Comparison of ENCODE assay signal across 9 mouse cellular contexts in the genomic region with DNA sequence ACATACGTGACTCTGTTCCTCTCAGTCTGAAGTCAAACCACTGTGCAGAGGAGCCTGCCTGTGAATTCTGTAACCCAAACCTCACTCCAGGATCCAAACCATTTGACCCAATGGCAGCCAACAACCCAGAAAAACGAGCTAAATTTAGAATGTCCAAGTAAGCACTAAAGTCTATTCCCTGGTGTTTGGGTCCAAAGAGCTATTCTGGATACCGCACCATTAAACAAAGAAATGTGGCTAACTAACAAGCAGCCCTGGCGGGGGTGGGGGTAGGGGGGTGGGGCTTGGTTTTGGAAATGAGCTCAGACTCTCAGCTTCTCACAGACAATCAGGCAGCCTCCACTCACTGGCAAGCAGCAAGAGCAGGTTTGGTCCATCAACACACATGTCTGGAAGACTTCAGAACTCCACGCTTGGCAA.
DNase-seq lines count a peak whose midpoint lies in the region; ATAC-seq lines count a peak whose summit lies in the region.
"Had no signal": no experiment of that assay in that cellular context is flagged by ENCODE, and none has a peak within 500 bp of the region (broad histone marks: within the 10 kb centered on the region; RNA-seq: fewer than 3 reads in every experiment).

No protein-coding gene starts in this region.

- H3K9ac ChIP-seq in midbrain, embryonic 16.5 days (ENCODE audit: low read depth, low read length): no peak overlapping the region
- H3K9ac ChIP-seq in midbrain, embryonic 11.5 days (ENCODE audit: low read length): no peak overlapping the region
- no peak overlapping the region for H3K9ac ChIP-seq in stomach, embryonic 16.5 days (ENCODE audit: low read length)

- H3K9me3 ChIP-seq in midbrain, embryonic 16.5 days (replicated peaks; ENCODE audit: control insufficient read depth, low read length, poor library complexity, severe bottlenecking): no peaks in the 10 kb centered on the region
- H3K9me3 ChIP-seq in midbrain, embryonic 11.5 days (ENCODE audit: control insufficient read depth, low read length): no peaks in the 10 kb centered on the region
- H3K9me3 ChIP-seq in stomach, embryonic 16.5 days (replicated peaks; ENCODE audit: control insufficient read depth, low read length): no peaks in the 10 kb centered on the region
- H3K9me3 ChIP-seq: megakaryocyte, embryonic 14.5 days had no signal

- intact Hi-C loops in left cerebral cortex, postnatal 4 days (cut with DNase I): no loop called here

- H3K4me1 ChIP-seq in midbrain, embryonic 16.5 days (ENCODE audit: control insufficient read depth, insufficient read depth, low read length): peaks cover 17% of the 10 kb centered on the region
- H3K4me1 ChIP-seq in midbrain, embryonic 11.5 days (ENCODE audit: control insufficient read depth, insufficient read depth, low read length): no peaks in the 10 kb centered on the region
- no peaks in the 10 kb centered on the region; the same call in none of the 2 replicates for H3K4me1 ChIP-seq in stomach, embryonic 16.5 days (ENCODE audit: control insufficient read depth, insufficient read depth, low read length)
- H3K4me1 ChIP-seq: megakaryocyte, embryonic 14.5 days had no signal

- peak; percentile 39; the same call in 1 of the 2 replicates for ATAC-seq in midbrain, embryonic 16.5 days
- ATAC-seq in midbrain, embryonic 11.5 days (ENCODE audit: low FRiP score): no peak
- peak; percentile 82; the same call in 1 of the 2 replicates for ATAC-seq in stomach, embryonic 16.5 days (ENCODE audit: insufficient read depth, low FRiP score)

- no peaks in the 10 kb centered on the region for H3K36me3 ChIP-seq in midbrain, embryonic 16.5 days (ENCODE audit: control insufficient read depth, insufficient read depth, low read length)
- H3K36me3 ChIP-seq in midbrain, embryonic 11.5 days (ENCODE audit: control insufficient read depth, insufficient read depth, low read length): no peaks in the 10 kb centered on the region
- no peaks in the 10 kb centered on the region for H3K36me3 ChIP-seq in stomach, embryonic 16.5 days (ENCODE audit: control insufficient read depth, insufficient read depth, low read length)

- no peak overlapping the region for H3K27ac ChIP-seq in midbrain, embryonic 16.5 days (ENCODE audit: low read length)
- H3K27ac ChIP-seq in midbrain, embryonic 11.5 days (ENCODE audit: low read depth, low read length): no peak overlapping the region
- H3K27ac ChIP-seq in stomach, embryonic 16.5 days (ENCODE audit: low read length): peak overlapping the region; percentile 38

- WGBS in midbrain, embryonic 16.5 days: 43% methylated on average over 5 of the region's 5 CpGs
- 53% methylated on average over 5 of the region's 5 CpGs for WGBS in midbrain, embryonic 11.5 days
- WGBS in stomach, embryonic 16.5 days: 48% methylated on average over 5 of the region's 5 CpGs

- H3K4me2 ChIP-seq in midbrain, embryonic 16.5 days (ENCODE audit: low read length): no peak overlapping the region
- no peak overlapping the region for H3K4me2 ChIP-seq in midbrain, embryonic 11.5 days
- no peak overlapping the region for H3K4me2 ChIP-seq in stomach, embryonic 16.5 days (ENCODE audit: low read depth, low read length)

- DNase-seq in midbrain, embryonic 11.5 days (ENCODE audit: low spot score, missing footprints): no peak
- peak; percentile 21 for DNase-seq in gastrocnemius, postnatal 10 days
- peak; percentile 49 to 82 for DNase-seq in kidney, adult 8-10 months
- no peak for DNase-seq in thymus, adult 18-20 months
- no peak for DNase-seq in left cerebral cortex, adult 8-10 months (ENCODE audit: low spot score in 2 of 2)
- DNase-seq in left cerebral cortex, postnatal 4 days: no peak

- H3K27me3 ChIP-seq in midbrain, embryonic 16.5 days (ENCODE audit: control insufficient read depth, insufficient read depth, low read depth, low read length): no peaks in the 10 kb centered on the region
- no peaks in the 10 kb centered on the region for H3K27me3 ChIP-seq in midbrain, embryonic 11.5 days (ENCODE audit: control insufficient read depth, insufficient read depth, low read length)
- no peaks in the 10 kb centered on the region for H3K27me3 ChIP-seq in stomach, embryonic 16.5 days (ENCODE audit: control insufficient read depth, insufficient read depth, low read length)

- no peak overlapping the region for H3K4me3 ChIP-seq in midbrain, embryonic 16.5 days (ENCODE audit: low read depth, low read length)
- no peak overlapping the region for H3K4me3 ChIP-seq in midbrain, embryonic 11.5 days (ENCODE audit: low read depth, low read length)
- H3K4me3 ChIP-seq in stomach, embryonic 16.5 days (replicated peaks; ENCODE audit: low read length): no peak overlapping the region
- H3K4me3 ChIP-seq: megakaryocyte, embryonic 14.5 days had no signal

Comparison
In these comparisons a context has a peak if more than half of its experiments do, and no peak if none do; other contexts are left out.
1. DNase-seq: peak in gastrocnemius, postnatal 10 days (single experiment) and kidney, adult 8-10 months (2 of 2); none in midbrain, embryonic 11.5 days (single experiment), thymus, adult 18-20 months (0 of 2), left cerebral cortex, adult 8-10 months (0 of 2) and left cerebral cortex, postnatal 4 days (single experiment).